Mouse (Mus musculus): ENCODE measurements around the gene Pxmp2.

GRCm38 (mm10) chr5:110270242-110270641 lies 15.7 kb downstream of the Pxmp2 start:
- TF ChIP-seq POLR2A (IDR thresholded peaks at IDR 0.05; ENCODE audit: low read depth, low read length) (no peak), RAD21 (IDR thresholded peaks at IDR 0.05; ENCODE audit: low read depth, low read length) (no peak), MAX (IDR thresholded peaks at IDR 0.05; ENCODE audit: low read length) (no peak), E2F4 (IDR thresholded peaks at IDR 0.05; ENCODE audit: insufficient replicate concordance, low read depth, low read length) (no peak), USF1 (IDR thresholded peaks at IDR 0.05; ENCODE audit: low read depth, low read length) (no peak), CTCF (conservative IDR thresholded peaks at IDR 0.05 in 1 of 2, IDR thresholded peaks at IDR 0.05 in 1 of 2; ENCODE audit: low read depth in 2 of 2, low read length in 2 of 2) (no peak), ZMIZ1 (IDR thresholded peaks at IDR 0.05; ENCODE audit: low read depth, low read length) (no peak), ZKSCAN1 (IDR thresholded peaks at IDR 0.05; ENCODE audit: borderline replicate concordance, low read depth, low read length) (no peak), NRF1 (IDR thresholded peaks at IDR 0.05; ENCODE audit: low read depth, low read length) (no peak), ZNF384 (IDR thresholded peaks at IDR 0.05; ENCODE audit: low read depth, low read length) (no peak)
